Mouse (Mus musculus) urinary bladder, adult 2 months (tissue): ENCODE measurements at regions not wholly inside any gene's neighbourhood (a gene's known extent, or its start where the extent isn't known, plus 50 kb on each side); places are given as distances from the start of the nearest gene placed in this dataset.

Experiments
- DNase-seq: peaks from one replicate; pipeline ENCODE4 v3.0.0; 2022; ENCODE audit warnings: low spot score

- no peak for DNase-seq
These were observed 483.6 kb downstream of the Bckdhb start for GRCm38 (mm10) chr9:84408260-84409203.
